Mouse (Mus musculus) E14TG2a.4 (cell line): ENCODE measurements around the gene Nemp1.

ENCODE experiments used
- H3K27me3 ChIP-seq: 2 replicates; pipeline ENCODE4 v1.6.1; 2014; ENCODE audit warnings: low read length, control low read depth; ENCODE audit not compliant: insufficient read depth
- H3K36me3 ChIP-seq: 2 replicates; pipeline ENCODE4 v1.6.1; 2014; ENCODE audit warnings: low read length, control low read depth; ENCODE audit not compliant: insufficient read depth
- H3K4me1 ChIP-seq: replicated peaks from 2 replicates; pipeline ENCODE4 v1.6.1; 2014; ENCODE audit warnings: low read depth, low read length, control low read depth
- H3K4me3 ChIP-seq: replicated peaks from 2 replicates; pipeline ENCODE4 v1.5.1; 2014; ENCODE audit warnings: mild to moderate bottlenecking, low read length
- H3K9me3 ChIP-seq: 2 replicates; pipeline ENCODE4 v1.6.1; 2014; ENCODE audit warnings: low read length, control low read depth
- CTCF ChIP-seq: conservative IDR thresholded peaks from 2 replicates; pipeline ENCODE4 v1.5.1; 2014; ENCODE audit warnings: low read length
- NANOG ChIP-seq: IDR thresholded peaks from 2 replicates; pipeline ENCODE4 v1.6.1; 2014; ENCODE audit warnings: borderline replicate concordance, low read length, mixed read lengths
- POU5F1 ChIP-seq: IDR thresholded peaks from 2 replicates; pipeline ENCODE4 v1.6.1; 2014; ENCODE audit warnings: low read length, borderline replicate concordance

Gene Nemp1

DNA sequence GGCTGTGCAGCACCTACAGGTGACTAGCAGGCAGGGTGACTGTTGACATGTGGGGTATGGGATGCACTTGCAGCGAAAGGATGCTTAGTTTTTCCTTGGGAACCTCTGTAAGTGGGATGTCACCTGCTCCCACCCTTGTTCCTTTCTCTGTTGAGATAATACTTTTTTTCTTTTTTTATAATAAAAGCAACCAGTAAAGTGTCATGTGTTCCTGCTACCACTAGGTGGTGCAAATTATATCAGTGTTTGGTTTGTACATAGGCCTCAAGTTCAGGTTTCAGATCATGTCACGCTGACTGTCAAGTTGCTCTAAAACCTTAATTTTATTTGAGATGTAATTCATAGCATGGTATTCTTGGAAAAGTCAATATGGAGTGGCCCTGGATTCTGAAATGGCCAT lies 27.9 kb downstream of the Nemp1 start:
- TF ChIP-seq POU5F1 (no peak), NANOG (no peak), CTCF (peak; percentile 74)
- peaks cover 11% of the 10 kb centered on the region; the same call in 1 of the 2 replicates for H3K4me1 ChIP-seq
- H3K36me3 ChIP-seq, result peaks cover 86% of the 10 kb centered on the region
- no peak overlapping the region for H3K4me3 ChIP-seq
- no peaks in the 10 kb centered on the region for H3K9me3 ChIP-seq
- no peaks in the 10 kb centered on the region for H3K27me3 ChIP-seq

GRCm38 (mm10) chr10:127695775-127696174 lies 29.1 kb downstream of the Nemp1 start:
- no peak for TF ChIP-seq NANOG
- no peak for TF ChIP-seq POU5F1
- no peak for TF ChIP-seq CTCF
- Histone ChIP-seq H3K4me1 (peaks cover 13% of the 10 kb centered on the region; the same call in 1 of the 2 replicates), H3K9me3 (no peaks in the 10 kb centered on the region)

DNA sequence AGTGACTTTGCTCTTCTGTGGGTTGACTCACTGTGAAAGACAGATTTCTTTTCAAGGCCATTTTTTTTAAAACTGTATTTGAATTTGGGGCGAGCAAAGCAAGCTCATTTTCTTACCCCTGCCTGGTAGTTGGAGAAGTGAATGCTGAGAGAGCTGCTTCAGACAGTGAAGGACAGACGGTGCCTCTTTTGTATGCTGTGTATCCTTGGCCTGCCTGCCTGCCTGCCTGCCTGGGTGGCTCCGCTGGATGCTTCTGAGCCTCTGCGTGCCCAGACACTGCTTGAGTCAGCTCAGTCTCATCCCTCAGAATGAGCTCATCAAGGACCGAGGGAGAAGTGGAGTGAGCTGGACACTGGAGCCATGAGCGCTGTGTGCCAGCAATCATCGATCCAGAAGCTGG lies 32.3 kb downstream of the Nemp1 start:
- no peak overlapping the region for H3K4me3 ChIP-seq
- TF ChIP-seq POU5F1, result no peak
- TF ChIP-seq NANOG, result no peak
- no peak for TF ChIP-seq CTCF
- H3K9me3 ChIP-seq, result no peaks in the 10 kb centered on the region
- H3K4me1 ChIP-seq, result peaks cover 34% of the 10 kb centered on the region
- no peaks in the 10 kb centered on the region for H3K27me3 ChIP-seq
- peaks cover 62% of the 10 kb centered on the region for H3K36me3 ChIP-seq

More at GRCm38 (mm10) chr10:127695775-127696174, 29.1 kb downstream of the Nemp1 start:
- H3K4me3 ChIP-seq, result no peak overlapping the region
- H3K27me3 ChIP-seq, result no peaks in the 10 kb centered on the region
- H3K36me3 ChIP-seq, result peaks cover 89% of the 10 kb centered on the region

DNA sequence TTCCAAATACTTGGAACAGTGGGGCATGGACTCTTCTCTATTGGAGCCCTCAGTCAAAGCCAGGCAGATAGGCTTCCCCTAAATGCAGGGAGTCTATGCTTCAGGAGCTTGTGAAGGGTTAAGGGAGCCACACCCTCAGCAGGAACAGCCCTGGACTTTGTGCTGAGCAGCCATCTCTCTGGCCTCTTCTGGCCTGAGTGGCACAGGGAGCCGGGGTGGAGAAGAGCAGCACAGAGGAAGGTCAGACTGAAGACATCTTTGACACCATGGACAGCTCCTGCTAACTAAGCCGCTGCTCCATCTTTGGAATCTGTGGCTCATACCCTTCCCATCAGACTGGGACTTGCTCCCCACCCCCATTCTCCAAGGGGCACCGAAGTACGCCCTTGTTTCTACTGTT lies 36.6 kb downstream of the Nemp1 start:
- H3K9me3 ChIP-seq, result no peaks in the 10 kb centered on the region
- H3K4me3 ChIP-seq, result no peak overlapping the region
- H3K36me3 ChIP-seq, result peaks cover 23% of the 10 kb centered on the region
- peaks cover 64% of the 10 kb centered on the region for H3K4me1 ChIP-seq
- H3K27me3 ChIP-seq, result peaks cover 7% of the 10 kb centered on the region
- TF ChIP-seq POU5F1, result no peak
- no peak for TF ChIP-seq NANOG
- no peak for TF ChIP-seq CTCF

DNA sequence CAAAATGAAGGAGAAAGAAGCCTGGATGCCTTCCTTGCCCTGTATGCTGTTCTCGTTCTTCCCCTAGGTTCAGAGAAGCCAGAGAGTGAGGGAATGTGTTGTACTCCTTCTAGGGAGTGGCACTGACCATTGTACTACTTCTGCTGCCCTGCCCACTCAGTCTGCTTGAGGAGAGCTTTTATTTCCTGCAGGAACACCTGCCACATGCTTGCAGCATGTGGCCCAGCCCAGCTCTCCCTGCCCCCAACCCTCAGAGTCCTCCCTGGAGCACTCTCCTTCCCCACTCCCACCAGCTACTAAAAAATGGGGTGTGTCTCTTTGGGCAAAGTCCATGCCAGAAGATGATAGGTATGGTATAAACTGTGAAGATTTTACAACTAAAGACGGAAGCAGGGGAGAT lies 37.6 kb downstream of the Nemp1 start:
- no peak overlapping the region for H3K4me3 ChIP-seq
- no peak for TF ChIP-seq CTCF
- TF ChIP-seq NANOG, result no peak
- TF ChIP-seq POU5F1, result no peak
- peaks cover 13% of the 10 kb centered on the region for H3K36me3 ChIP-seq
- H3K9me3 ChIP-seq, result no peaks in the 10 kb centered on the region
- peaks cover 8% of the 10 kb centered on the region for H3K27me3 ChIP-seq
- H3K4me1 ChIP-seq, result peaks cover 64% of the 10 kb centered on the region

- Histone ChIP-seq H3K4me1 (peaks cover 62% of the 10 kb centered on the region), H3K36me3 (peaks cover 8% of the 10 kb centered on the region), H3K27me3 (peaks cover 8% of the 10 kb centered on the region), H3K9me3 (no peaks in the 10 kb centered on the region), H3K4me3 (no peak within 1 kb of the TSS)
- peak; percentile 62 for TF ChIP-seq CTCF
- TF ChIP-seq NANOG, result no peak
These were observed 38.1 kb downstream of the Nemp1 start, which contains the start of gene Myo1a for GRCm38 (mm10) chr10:127704766-127705220. Gene Myo1a, plus strand, starts transcription at chr10:127705170.

GRCm38 (mm10) chr10:127705783-127706182 lies 39.1 kb downstream of the Nemp1 start:
- Histone ChIP-seq H3K4me1 (peaks cover 71% of the 10 kb centered on the region), H3K27me3 (peaks cover 8% of the 10 kb centered on the region), H3K4me3 (no peak overlapping the region), H3K36me3 (no peaks in the 10 kb centered on the region), H3K9me3 (no peaks in the 10 kb centered on the region)
- no peak for TF ChIP-seq NANOG
- TF ChIP-seq POU5F1, result no peak
- TF ChIP-seq CTCF, result no peak

- H3K4me1 ChIP-seq, result peaks cover 55% of the 10 kb centered on the region
- H3K9me3 ChIP-seq, result no peaks in the 10 kb centered on the region
- H3K27me3 ChIP-seq, result peaks cover 12% of the 10 kb centered on the region
- no peaks in the 10 kb centered on the region for H3K36me3 ChIP-seq
- no peak overlapping the region for H3K4me3 ChIP-seq
- no peak for TF ChIP-seq POU5F1
- no peak for TF ChIP-seq NANOG
- TF ChIP-seq CTCF, result no peak
These were observed 41.0 kb downstream of the Nemp1 start for GRCm38 (mm10) chr10:127707721-127708120.

GRCm38 (mm10) chr10:127708850-127709370 lies 42.2 kb downstream of the Nemp1 start:
- Histone ChIP-seq H3K9me3 (no peaks in the 10 kb centered on the region), H3K36me3 (no peaks in the 10 kb centered on the region), H3K4me3 (no peak overlapping the region), H3K27me3 (peaks cover 13% of the 10 kb centered on the region), H3K4me1 (peaks cover 57% of the 10 kb centered on the region)
- TF ChIP-seq CTCF, result no peak
- no peak for TF ChIP-seq NANOG
